Mouse (Mus musculus): ENCODE data around the gene Slx1b. TPM values are rescaled to one million over a fixed set of nuclear protein-coding genes. Genes with fewer than 3 reads are reported as not detected.
A peak's percentile ranks its signal among the peaks of the same experiment; 100 is the strongest.
"Not testable (repeated sequence)": the region's sequence is repeated elsewhere in the genome, so short reads cannot be mapped to it uniquely, and the experiment has no call there.

Slx1b gene
- polyA plus RNA-seq, 1 experiment from 2014 or later: 20.3 TPM

- peak; percentile 99 for ATAC-seq
- Histone ChIP-seq H3K27ac (ENCODE audit: low read length) (peak within 1 kb of the TSS; percentile 93), H3K4me1 (replicated peaks; ENCODE audit: control insufficient read depth, insufficient read depth, low read length) (peaks cover 13% of the 10 kb centered on the region), H3K4me3 (replicated peaks; ENCODE audit: low read length) (peak within 1 kb of the TSS; percentile 55), H3K27me3 (replicated peaks; ENCODE audit: control insufficient read depth, insufficient read depth, low read length) (no peaks in the 10 kb centered on the region), H3K4me2 (ENCODE audit: low read length) (peak within 1 kb of the TSS; percentile 70), H3K9ac (replicated peaks; ENCODE audit: low read depth, low read length) (peak within 1 kb of the TSS; percentile 63), H3K9me3 (ENCODE audit: control insufficient read depth, low read length) (no peaks in the 10 kb centered on the region), H3K36me3 (ENCODE audit: control insufficient read depth, insufficient read depth) (no peaks in the 10 kb centered on the region)
- WGBS: 1% methylated on average over 57 of the region's 57 CpGs
These were observed 46.1 kb downstream of the Slx1b start, which contains the start of gene Sgf29 for GRCm38 (mm10) chr7:126649231-126650051. Sgf29 (plus strand) TSS chr7:126649309.

- peak overlapping the region; percentile 70 for H3K4me2 ChIP-seq (ENCODE audit: low read length)
- no peak overlapping the region for H3K9ac ChIP-seq (replicated peaks; ENCODE audit: low read depth, low read length)
- no peak for ATAC-seq
- no peaks in the 10 kb centered on the region for H3K36me3 ChIP-seq (ENCODE audit: control insufficient read depth, insufficient read depth)
- peak overlapping the region; percentile 93; the same call in 1 of the 2 replicates for H3K27ac ChIP-seq (ENCODE audit: low read length)
- H3K4me1 ChIP-seq (replicated peaks; ENCODE audit: control insufficient read depth, insufficient read depth, low read length): peaks cover 13% of the 10 kb centered on the region
- no peaks in the 10 kb centered on the region for H3K27me3 ChIP-seq (replicated peaks; ENCODE audit: control insufficient read depth, insufficient read depth, low read length)
- peak overlapping the region; percentile 55 for H3K4me3 ChIP-seq (replicated peaks; ENCODE audit: low read length)
- WGBS: 77% methylated on average over 4 of the region's 4 CpGs
- H3K9me3 ChIP-seq (ENCODE audit: control insufficient read depth, low read length): no peaks in the 10 kb centered on the region
These were observed 47.1 kb downstream of the Slx1b start for GRCm38 (mm10) chr7:126648486-126648885.

- Histone ChIP-seq H3K9ac (replicated peaks; ENCODE audit: low read depth, low read length) (no peak overlapping the region), H3K36me3 (ENCODE audit: control insufficient read depth, insufficient read depth) (no peaks in the 10 kb centered on the region), H3K4me1 (replicated peaks; ENCODE audit: control insufficient read depth, insufficient read depth, low read length) (peaks cover 13% of the 10 kb centered on the region), H3K4me3 (replicated peaks; ENCODE audit: low read length) (no peak overlapping the region), H3K4me2 (ENCODE audit: low read length) (no peak overlapping the region), H3K27me3 (replicated peaks; ENCODE audit: control insufficient read depth, insufficient read depth, low read length) (no peaks in the 10 kb centered on the region), H3K9me3 (ENCODE audit: control insufficient read depth, low read length) (no peaks in the 10 kb centered on the region), H3K27ac (ENCODE audit: low read length) (no peak overlapping the region)
- no peak for ATAC-seq
- 74% methylated on average over 5 of the region's 5 CpGs for WGBS
These were observed 49.9 kb downstream of the Slx1b start for GRCm38 (mm10) chr7:126645708-126646107.

- no peaks in the 10 kb centered on the region for H3K36me3 ChIP-seq (ENCODE audit: control insufficient read depth, insufficient read depth)
- no peaks in the 10 kb centered on the region for H3K27me3 ChIP-seq (replicated peaks; ENCODE audit: control insufficient read depth, insufficient read depth, low read length)
- no peak overlapping the region for H3K4me2 ChIP-seq (ENCODE audit: low read length)
- no peak overlapping the region for H3K4me3 ChIP-seq (replicated peaks; ENCODE audit: low read length)
- H3K9me3 ChIP-seq (ENCODE audit: control insufficient read depth, low read length): no peaks in the 10 kb centered on the region
- ATAC-seq: no peak
- H3K9ac ChIP-seq (replicated peaks; ENCODE audit: low read depth, low read length): no peak overlapping the region
- no peak overlapping the region for H3K27ac ChIP-seq (ENCODE audit: low read length)
- H3K4me1 ChIP-seq (replicated peaks; ENCODE audit: control insufficient read depth, insufficient read depth, low read length): peaks cover 8% of the 10 kb centered on the region
These were observed 50.7 kb downstream of the Slx1b start for GRCm38 (mm10) chr7:126644914-126645313.

- Histone ChIP-seq H3K9ac (replicated peaks; ENCODE audit: low read depth, low read length) (no peak overlapping the region), H3K4me1 (replicated peaks; ENCODE audit: control insufficient read depth, insufficient read depth, low read length) (peaks cover 6% of the 10 kb centered on the region), H3K4me3 (replicated peaks; ENCODE audit: low read length) (no peak overlapping the region), H3K9me3 (ENCODE audit: control insufficient read depth, low read length) (no peaks in the 10 kb centered on the region), H3K27me3 (replicated peaks; ENCODE audit: control insufficient read depth, insufficient read depth, low read length) (no peaks in the 10 kb centered on the region), H3K36me3 (ENCODE audit: control insufficient read depth, insufficient read depth) (no peaks in the 10 kb centered on the region), H3K27ac (ENCODE audit: low read length) (no peak overlapping the region), H3K4me2 (ENCODE audit: low read length) (no peak overlapping the region)
- no peak for ATAC-seq
- WGBS: 89% methylated on average over 3 of the region's 3 CpGs
These were observed 51.2 kb downstream of the Slx1b start for GRCm38 (mm10) chr7:126644345-126644744.

- not testable (repeated sequence) for ATAC-seq; H3K4me3 ChIP-seq (replicated peaks; ENCODE audit: low read length); H3K4me2 ChIP-seq (ENCODE audit: low read length); H3K36me3 ChIP-seq (ENCODE audit: control insufficient read depth, insufficient read depth); H3K4me1 ChIP-seq (replicated peaks; ENCODE audit: control insufficient read depth, insufficient read depth, low read length); H3K9ac ChIP-seq (replicated peaks; ENCODE audit: low read depth, low read length); H3K27me3 ChIP-seq (replicated peaks; ENCODE audit: control insufficient read depth, insufficient read depth, low read length); H3K9me3 ChIP-seq (ENCODE audit: control insufficient read depth, low read length); H3K27ac ChIP-seq (ENCODE audit: low read length)
- WGBS: 54% methylated on average over 3 of the region's 3 CpGs
These were observed 52.4 kb downstream of the Slx1b start for GRCm38 (mm10) chr7:126643244-126643617.

- no peak overlapping the region for H3K9ac ChIP-seq (replicated peaks; ENCODE audit: low read depth, low read length)
- H3K9me3 ChIP-seq (ENCODE audit: control insufficient read depth, low read length): no peaks in the 10 kb centered on the region
- no peak overlapping the region for H3K4me3 ChIP-seq (replicated peaks; ENCODE audit: low read length)
- WGBS: 73% methylated on average over 5 of the region's 5 CpGs
- ATAC-seq: no peak
- H3K36me3 ChIP-seq (ENCODE audit: control insufficient read depth, insufficient read depth): no peaks in the 10 kb centered on the region
- no peaks in the 10 kb centered on the region for H3K4me1 ChIP-seq (replicated peaks; ENCODE audit: control insufficient read depth, insufficient read depth, low read length)
- no peak overlapping the region for H3K27ac ChIP-seq (ENCODE audit: low read length)
- H3K4me2 ChIP-seq (ENCODE audit: low read length): no peak overlapping the region
- no peaks in the 10 kb centered on the region for H3K27me3 ChIP-seq (replicated peaks; ENCODE audit: control insufficient read depth, insufficient read depth, low read length)
These were observed 52.9 kb downstream of the Slx1b start for GRCm38 (mm10) chr7:126642545-126643243.

Other genes with a start within 250 kb of the Slx1b start
- gene Atp2a1, start 232.7 kb downstream of the Slx1b start, polyA plus RNA-seq (2015; fragmentation: Nextera tagmentation; extraction: Ambion mirVana): 0.30 and 0.51 TPM in 2 replicates
- gene Sh2b1, start 220.4 kb downstream of the Slx1b start, polyA plus RNA-seq (2015; fragmentation: Nextera tagmentation; extraction: Ambion mirVana): 71.2 and 73.9 TPM in 2 replicates
- gene Tufm, start 208.4 kb downstream of the Slx1b start, polyA plus RNA-seq (2015; fragmentation: Nextera tagmentation; extraction: Ambion mirVana): 131 and 140 TPM in 2 replicates
- 65.4 and 69.9 TPM in 2 replicates for gene Atxn2l, start 192.3 kb downstream of the Slx1b start, polyA plus RNA-seq (2015; fragmentation: Nextera tagmentation; extraction: Ambion mirVana)
- 181 and 190 TPM in 2 replicates for gene Eif3c, start 129.4 kb downstream of the Slx1b start, polyA plus RNA-seq (2015; fragmentation: Nextera tagmentation; extraction: Ambion mirVana)
- gene Apobr, start 110.8 kb downstream of the Slx1b start, polyA plus RNA-seq (2015; fragmentation: Nextera tagmentation; extraction: Ambion mirVana): 0.29 and 0.77 TPM in 2 replicates
- 34.4 and 37.3 TPM in 2 replicates for gene Cln3, start 110.0 kb downstream of the Slx1b start, polyA plus RNA-seq (2015; fragmentation: Nextera tagmentation; extraction: Ambion mirVana)
- not detected in 2 replicates for gene Il27, start 100.8 kb downstream of the Slx1b start, polyA plus RNA-seq (2015; fragmentation: Nextera tagmentation; extraction: Ambion mirVana)
- gene Nupr1, start 64.9 kb downstream of the Slx1b start, polyA plus RNA-seq (2015; fragmentation: Nextera tagmentation; extraction: Ambion mirVana): 5.2 and 5.7 TPM in 2 replicates
- gene Sgf29, start 46.5 kb downstream of the Slx1b start, polyA plus RNA-seq (2015; fragmentation: Nextera tagmentation; extraction: Ambion mirVana): 55.8 and 57.5 TPM in 2 replicates
- gene Sult1a1, start 19.4 kb downstream of the Slx1b start, polyA plus RNA-seq (2015; fragmentation: Nextera tagmentation; extraction: Ambion mirVana): 4.3 and 5.9 TPM in 2 replicates
- gene Bola2, start 383 bp downstream of the Slx1b start, polyA plus RNA-seq (2015; fragmentation: Nextera tagmentation; extraction: Ambion mirVana): 124 and 132 TPM in 2 replicates
- gene Coro1a, start 12.0 kb upstream of the Slx1b start, polyA plus RNA-seq (2015; fragmentation: Nextera tagmentation; extraction: Ambion mirVana): 109 and 119 TPM in 2 replicates
- gene Mapk3, start 63.8 kb upstream of the Slx1b start, polyA plus RNA-seq (2015; fragmentation: Nextera tagmentation; extraction: Ambion mirVana): 98.2 and 100.0 TPM in 2 replicates
- gene Gdpd3, start 70.5 kb upstream of the Slx1b start, polyA plus RNA-seq (2015; fragmentation: Nextera tagmentation; extraction: Ambion mirVana): 1.3 and 2.6 TPM in 2 replicates
- 199 and 202 TPM in 2 replicates for gene Ypel3, start 81.2 kb upstream of the Slx1b start, polyA plus RNA-seq (2015; fragmentation: Nextera tagmentation; extraction: Ambion mirVana)
- 0.73 and 0.86 TPM in 2 replicates for gene Tbx6, start 85.7 kb upstream of the Slx1b start, polyA plus RNA-seq (2015; fragmentation: Nextera tagmentation; extraction: Ambion mirVana)
- 196 and 202 TPM in 2 replicates for gene Ppp4c, start 96.7 kb upstream of the Slx1b start, polyA plus RNA-seq (2015; fragmentation: Nextera tagmentation; extraction: Ambion mirVana)
- gene Fam57b, start 101.9 kb upstream of the Slx1b start, polyA plus RNA-seq (2015; fragmentation: Nextera tagmentation; extraction: Ambion mirVana): 32.8 and 40.4 TPM in 2 replicates
- not detected in 2 replicates for gene 4930451I11Rik, start 135.9 kb upstream of the Slx1b start, polyA plus RNA-seq (2015; fragmentation: Nextera tagmentation; extraction: Ambion mirVana)
- 10.8 and 14.3 TPM in 2 replicates for gene Doc2a, start 151.6 kb upstream of the Slx1b start, polyA plus RNA-seq (2015; fragmentation: Nextera tagmentation; extraction: Ambion mirVana)
- gene Hirip3, start 166.2 kb upstream of the Slx1b start, polyA plus RNA-seq (2015; fragmentation: Nextera tagmentation; extraction: Ambion mirVana): 25.6 and 28.1 TPM in 2 replicates
- 95.1 and 97.9 TPM in 2 replicates for gene Ino80e, start 166.6 kb upstream of the Slx1b start, polyA plus RNA-seq (2015; fragmentation: Nextera tagmentation; extraction: Ambion mirVana)
- 55.3 and 65.6 TPM in 2 replicates for gene Taok2, start 188.9 kb upstream of the Slx1b start, polyA plus RNA-seq (2015; fragmentation: Nextera tagmentation; extraction: Ambion mirVana)
- 33.3 and 37.3 TPM in 2 replicates for gene Tmem219, start 227.1 kb upstream of the Slx1b start, polyA plus RNA-seq (2015; fragmentation: Nextera tagmentation; extraction: Ambion mirVana)
- 131 and 132 TPM in 2 replicates for gene Kctd13, start 233.1 kb upstream of the Slx1b start, polyA plus RNA-seq (2015; fragmentation: Nextera tagmentation; extraction: Ambion mirVana)